Mouse (Mus musculus) ES-E14 (cell line): ENCODE data around the gene Gm43720. TPM values are rescaled to one million over a fixed set of nuclear protein-coding genes. Genes with fewer than 3 reads are reported as not detected.

ENCODE experiments used
- DNase-seq: peaks from one replicate; pipeline ENCODE4 v3.0.0-alpha.2; 2013; ENCODE audit warnings: low read depth, low spot score
- H3K27ac ChIP-seq: 2 replicates; pipeline ENCODE4 v1.5.1; 2012; ENCODE audit warnings: low read depth, mild to moderate bottlenecking, low read length, moderate library complexity, mixed read lengths; ENCODE audit not compliant: poor library complexity, insufficient read depth, severe bottlenecking
- H3K36me3 ChIP-seq: 2 replicates; pipeline ENCODE4 v1.6.1; 2012; ENCODE audit warnings: mild to moderate bottlenecking, low read length, moderate library complexity, mixed read lengths; ENCODE audit not compliant: control insufficient read depth, poor library complexity, insufficient read depth, severe bottlenecking
- H3K4me1 ChIP-seq, 2 experiments: fragments of 150-350 bp in 1 of 2; sonication (generic) in 1 of 2; 2 replicates each; pipeline ENCODE4 v1.6.1; 2012; ENCODE audit warnings: low read length in 2 of 2, mild to moderate bottlenecking in 1 of 2, mixed read lengths in 1 of 2; ENCODE audit not compliant: control insufficient read depth in 2 of 2, insufficient read depth in 2 of 2, poor library complexity in 1 of 2
- H3K4me3 ChIP-seq, 2 experiments: fragments of 150-350 bp in 1 of 2; sonication (generic) in 1 of 2; 2 replicates each; pipeline ENCODE4 v1.5.1; 2012; ENCODE audit warnings: low read length in 2 of 2, low read depth in 1 of 2, mild to moderate bottlenecking in 1 of 2, mixed read lengths in 1 of 2; ENCODE audit not compliant: insufficient read depth in 1 of 2, poor library complexity in 1 of 2, severe bottlenecking in 1 of 2
- H3K9ac ChIP-seq: 2 replicates; pipeline ENCODE4 v1.6.1; 2012; ENCODE audit warnings: low read depth, mild to moderate bottlenecking, low read length, mixed read lengths; ENCODE audit not compliant: poor library complexity, insufficient read depth, severe bottlenecking
- H3K9me3 ChIP-seq: fragments of 150-350 bp; sonication (generic); 2 replicates; pipeline ENCODE4 v1.6.1; 2012; ENCODE audit warnings: low read depth, mild to moderate bottlenecking, low read length; ENCODE audit not compliant: control insufficient read depth, insufficient read depth
- CHD2 ChIP-seq: IDR thresholded peaks from 2 replicates; pipeline ENCODE4 v1.6.1; 2014; ENCODE audit warnings: mild to moderate bottlenecking, low read depth, low read length, inconsistent platforms
- HCFC1 ChIP-seq: IDR thresholded peaks from 2 replicates; pipeline ENCODE4 v1.6.1; 2012; ENCODE audit warnings: low read length, inconsistent platforms, borderline replicate concordance; ENCODE audit not compliant: insufficient read depth
- MAFK ChIP-seq: IDR thresholded peaks from 2 replicates; pipeline ENCODE4 v1.6.1; 2014; ENCODE audit warnings: mild to moderate bottlenecking, low read depth, low read length, inconsistent platforms; ENCODE audit not compliant: insufficient read depth
- ZC3H11A ChIP-seq: IDR thresholded peaks from 2 replicates; pipeline ENCODE4 v1.6.1; 2012; ENCODE audit warnings: low read depth, mild to moderate bottlenecking, inconsistent platforms, low read length, borderline replicate concordance
- ZNF384 ChIP-seq: IDR thresholded peaks from 2 replicates; pipeline ENCODE4 v1.6.1; 2012; ENCODE audit warnings: low read depth, low read length, inconsistent platforms
- in situ Hi-C, 2 experiments: fragments of 600-800 bp; cut with MboI; formaldehyde crosslinking; loops; one replicate each; pipeline ENCODE4 v1.15.1; 2025; ENCODE audit warnings: low sequenced_read_pairs in 2 of 2, inconsistent platforms in 1 of 2; ENCODE audit not compliant: unreplicated experiment in 2 of 2
- total RNA-seq: library from RNA; depleted of rRNA; stranded (reverse); fragments of 300-350 nt; gene quantifications from 2 replicates; pipeline ENCODE4 v1.2.3, GENCODE M21; 2012

Gene Gm43720
- total RNA-seq, 1 experiment = not detected

- H3K27ac ChIP-seq = no peak overlapping the region
- TF ChIP-seq ZNF384 = no peak
- TF ChIP-seq CHD2 = no peak
- in situ Hi-C loops = loop anchor here in 1 of 2 experiments (5.0 kb wide), 1 partner anchor 44 kb away; no protein-coding TSS in a partner anchor
These were observed 28.6 kb downstream of the Gm43720 start for GRCm38 (mm10) chr5:138251144-138251543.

GRCm38 (mm10) chr5:138241511-138241910, 38.2 kb downstream of the Gm43720 start:
- Histone ChIP-seq H3K27ac (no peak overlapping the region), H3K4me3 (no peak overlapping the region), H3K9me3 (no peaks in the 10 kb centered on the region), H3K9ac (no peak overlapping the region), H3K36me3 (no peaks in the 10 kb centered on the region), H3K4me1 (no peaks in the 10 kb centered on the region)
- TF ChIP-seq ZC3H11A (no peak), CHD2 (no peak), HCFC1 (no peak), MAFK (no peak), ZNF384 (no peak)
- in situ Hi-C loops = no loop called here
- no peak for DNase-seq

More at GRCm38 (mm10) chr5:138251144-138251543, 28.6 kb downstream of the Gm43720 start:
- DNase-seq = no peak
- Histone ChIP-seq H3K36me3 (no peaks in the 10 kb centered on the region), H3K4me3 (no peak overlapping the region), H3K9ac (no peak overlapping the region), H3K4me1 (peaks cover 0 to under 1% of the 10 kb centered on the region in 2 experiments; a peak in 1 of 4 replicates), H3K9me3 (no peaks in the 10 kb centered on the region)

GRCm38 (mm10) chr5:138234224-138234623, 45.5 kb downstream of the Gm43720 start:
- no peak for DNase-seq
- H3K27ac ChIP-seq = no peak overlapping the region
- H3K9me3 ChIP-seq = no peaks in the 10 kb centered on the region
- H3K9ac ChIP-seq = no peak overlapping the region
- H3K4me3 ChIP-seq = no peak overlapping the region
- no peaks in the 10 kb centered on the region for H3K36me3 ChIP-seq
- H3K4me1 ChIP-seq = no peaks in the 10 kb centered on the region
- in situ Hi-C loops = no loop called here
- TF ChIP-seq ZNF384 = no peak
- TF ChIP-seq ZC3H11A = no peak
- no peak for TF ChIP-seq CHD2
- no peak for TF ChIP-seq HCFC1
- no peak for TF ChIP-seq MAFK

- no peak for DNase-seq
- H3K4me1 ChIP-seq = no peaks in the 10 kb centered on the region
- TF ChIP-seq CHD2 (no peak), ZNF384 (no peak), MAFK (no peak), ZC3H11A (no peak)
- no peak overlapping the region for H3K4me3 ChIP-seq
- H3K9ac ChIP-seq = no peak overlapping the region
- in situ Hi-C loops = no loop called here
- H3K9me3 ChIP-seq = no peaks in the 10 kb centered on the region
- H3K36me3 ChIP-seq = no peaks in the 10 kb centered on the region
- H3K27ac ChIP-seq = no peak overlapping the region
These were observed 46.0 kb downstream of the Gm43720 start for GRCm38 (mm10) chr5:138233778-138234177.

- Histone ChIP-seq H3K36me3 (no peaks in the 10 kb centered on the region), H3K9ac (no peak overlapping the region), H3K27ac (no peak overlapping the region), H3K4me3 (no peak overlapping the region), H3K9me3 (no peaks in the 10 kb centered on the region), H3K4me1 (no peaks in the 10 kb centered on the region)
- DNase-seq = no peak
- in situ Hi-C loops = no loop called here
- TF ChIP-seq HCFC1 = no peak
- no peak for TF ChIP-seq ZC3H11A
- TF ChIP-seq CHD2 = no peak
- TF ChIP-seq ZNF384 = no peak
- TF ChIP-seq MAFK = no peak
These were observed 50.2 kb downstream of the Gm43720 start for GRCm38 (mm10) chr5:138229511-138229910.
